Mouse (Mus musculus) lung, postnatal 10 days (tissue): ENCODE results near the gene Stxbp5l.
A peak's percentile ranks its signal among the peaks of the same experiment; 100 is the strongest.
"Not testable (repeated sequence)": the region's sequence is repeated elsewhere in the genome, so short reads cannot be mapped to it uniquely, and the experiment has no call there.

Experiments
- DNase-seq: peaks from one replicate; pipeline ENCODE4 v3.0.0; 2021

Gene Stxbp5l

DNA sequence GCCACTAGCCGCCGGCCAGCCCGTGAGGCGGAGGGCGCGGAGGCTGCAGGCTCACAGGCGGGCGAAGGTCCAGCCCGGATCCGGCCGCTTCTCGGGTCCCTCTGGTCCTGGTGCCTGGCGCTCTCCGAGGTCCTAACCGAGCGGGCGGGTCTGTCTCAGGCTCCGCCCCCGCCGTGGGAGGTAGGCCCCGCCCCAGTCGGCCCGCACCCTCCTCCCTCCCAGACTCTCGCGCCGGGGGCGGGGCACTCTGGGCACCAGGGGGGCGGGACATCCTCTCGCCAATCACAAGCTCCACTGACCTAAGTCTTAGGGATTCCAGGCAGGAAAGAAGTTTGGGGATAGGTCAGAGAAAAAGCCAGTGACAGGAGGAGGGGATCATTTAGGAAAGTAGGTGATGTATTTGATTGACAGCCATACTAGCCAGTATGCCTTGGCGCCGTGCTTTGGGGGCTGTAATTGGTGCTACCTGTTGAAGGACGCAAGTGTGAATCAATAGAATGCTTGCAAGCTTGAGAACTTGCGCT lies at the start of gene Stxbp5l:
Gene Stxbp5l (minus strand): TSS at position 142 of the 524 bp plus-strand sequence.
- DNase-seq: peak; percentile 86

GRCm38 (mm10) chr16:37433418-37434204 lies 48.8 kb upstream of the Stxbp5l start:
- DNase-seq: peak; percentile 11

GRCm38 (mm10) chr16:37425434-37425833 lies 40.7 kb upstream of the Stxbp5l start:
- no peak for DNase-seq

DNA sequence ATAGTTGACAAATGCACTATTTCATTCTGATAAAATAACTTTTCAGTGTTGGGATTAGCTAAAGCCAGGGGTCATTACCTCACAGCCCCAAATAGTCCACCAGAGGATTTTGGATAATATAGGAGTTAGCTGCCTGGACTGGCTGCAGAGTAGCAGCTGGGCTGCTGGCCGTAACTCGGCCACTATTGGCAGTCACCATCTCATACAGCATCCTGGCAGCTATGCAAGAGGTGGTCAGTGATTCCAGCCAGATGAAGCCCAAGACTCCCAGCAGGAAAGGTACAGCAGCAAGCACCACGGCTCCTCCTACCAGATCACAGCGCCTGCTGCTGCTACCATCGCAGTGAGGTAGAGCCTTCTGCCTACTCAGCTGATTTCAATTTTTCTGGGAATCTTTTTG lies 38.1 kb upstream of the Stxbp5l start:
- DNase-seq: no peak

- no peak for DNase-seq
Observed at GRCm38 (mm10) chr16:37421851-37422250, 37.1 kb upstream of the Stxbp5l start.

- no peak for DNase-seq
Observed at GRCm38 (mm10) chr16:37420512-37420911, 35.8 kb upstream of the Stxbp5l start.

DNA sequence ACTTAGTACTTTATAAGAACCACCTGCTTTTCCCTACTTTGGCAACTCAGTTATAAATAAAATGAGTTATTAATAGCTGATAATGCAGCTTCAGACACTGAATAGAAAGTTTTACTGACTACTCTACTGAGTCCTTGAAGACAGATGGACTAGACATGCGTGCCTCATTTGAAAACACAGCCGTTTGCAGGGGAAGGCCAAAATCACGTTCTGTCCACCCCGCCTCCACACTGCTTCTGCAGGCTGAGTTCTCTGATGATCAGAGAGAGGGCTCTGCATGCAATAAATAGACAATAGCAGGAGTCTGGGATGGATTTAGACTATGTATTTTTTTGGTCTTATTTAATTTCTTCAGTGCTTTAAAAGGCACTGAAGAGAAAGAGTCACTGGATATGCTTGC lies 20.8 kb upstream of the Stxbp5l start:
- no peak for DNase-seq

- DNase-seq: no peak
Observed at GRCm38 (mm10) chr16:37404922-37405321, 20.2 kb upstream of the Stxbp5l start.

GRCm38 (mm10) chr16:37389964-37390363 lies 5.2 kb upstream of the Stxbp5l start:
- no peak for DNase-seq

GRCm38 (mm10) chr16:37389201-37389905 lies 4.6 kb upstream of the Stxbp5l start:
- no peak for DNase-seq

DNA sequence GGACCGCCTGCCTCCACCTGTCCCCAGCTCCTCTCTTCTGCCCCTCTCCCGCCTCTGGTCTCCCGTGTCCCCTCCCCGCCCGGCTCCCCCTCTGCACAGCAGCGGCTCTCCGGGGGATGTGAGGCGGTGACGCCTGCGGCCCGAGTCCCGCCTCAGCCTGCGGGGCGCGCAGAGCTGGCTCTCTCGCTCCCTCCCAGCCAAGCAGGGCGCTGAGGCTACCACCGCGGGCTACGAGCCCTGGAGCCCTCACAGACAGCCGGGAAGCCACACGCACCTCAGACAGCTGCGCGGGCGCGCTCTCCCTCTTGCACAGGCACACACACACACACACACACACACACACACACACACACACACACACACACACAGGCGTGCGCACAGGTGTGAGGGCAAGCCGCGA lies 393 bp downstream of the Stxbp5l start:
- no peak for DNase-seq

- no peak for DNase-seq
Observed at GRCm38 (mm10) chr16:37383426-37383825, 1.3 kb downstream of the Stxbp5l start.

DNA sequence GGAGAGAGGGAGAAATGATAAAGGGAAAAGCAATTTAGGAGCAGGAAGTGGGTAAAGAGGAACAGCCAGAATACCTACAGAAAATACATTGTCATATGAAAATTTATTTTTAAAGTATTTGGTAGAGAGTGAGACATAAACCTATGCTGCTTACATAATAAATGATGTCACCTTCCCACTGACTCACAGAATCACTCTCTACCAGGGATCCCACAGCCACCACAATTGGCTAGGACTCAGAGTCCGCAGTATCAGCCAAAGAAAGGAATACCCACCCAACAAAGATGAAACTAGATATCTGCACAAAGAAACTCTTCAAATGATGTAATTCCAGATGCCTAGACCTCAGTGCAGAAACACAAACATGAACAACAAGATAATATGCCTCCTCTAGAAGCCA lies 12.0 kb downstream of the Stxbp5l start:
- no peak for DNase-seq

GRCm38 (mm10) chr16:37367426-37367825 lies 17.3 kb downstream of the Stxbp5l start:
- DNase-seq: no peak

GRCm38 (mm10) chr16:37363958-37364357 lies 20.8 kb downstream of the Stxbp5l start:
- no peak for DNase-seq

GRCm38 (mm10) chr16:37355621-37356020 lies 29.1 kb downstream of the Stxbp5l start:
- no peak for DNase-seq

DNA sequence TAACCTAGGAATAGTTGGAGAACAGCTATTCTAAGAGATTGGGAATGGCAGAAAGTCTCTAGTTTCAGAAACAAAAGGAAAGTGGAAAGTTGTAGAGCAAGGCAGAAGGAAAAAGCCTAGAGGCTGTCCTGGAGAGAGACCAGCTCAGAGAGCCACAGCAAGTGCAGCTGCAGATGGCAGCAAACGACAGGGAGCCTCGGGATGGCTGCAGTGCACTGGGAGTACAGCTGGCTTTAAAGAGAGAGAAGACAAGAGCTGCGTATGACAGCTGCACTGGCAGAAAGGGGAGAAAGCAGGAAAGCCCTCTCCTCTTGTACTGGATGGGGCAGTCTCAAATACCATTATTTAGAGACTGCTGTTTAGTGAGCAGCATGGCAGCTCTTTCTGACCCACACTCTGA lies 37.7 kb downstream of the Stxbp5l start:
- peak; percentile 14 for DNase-seq

DNA sequence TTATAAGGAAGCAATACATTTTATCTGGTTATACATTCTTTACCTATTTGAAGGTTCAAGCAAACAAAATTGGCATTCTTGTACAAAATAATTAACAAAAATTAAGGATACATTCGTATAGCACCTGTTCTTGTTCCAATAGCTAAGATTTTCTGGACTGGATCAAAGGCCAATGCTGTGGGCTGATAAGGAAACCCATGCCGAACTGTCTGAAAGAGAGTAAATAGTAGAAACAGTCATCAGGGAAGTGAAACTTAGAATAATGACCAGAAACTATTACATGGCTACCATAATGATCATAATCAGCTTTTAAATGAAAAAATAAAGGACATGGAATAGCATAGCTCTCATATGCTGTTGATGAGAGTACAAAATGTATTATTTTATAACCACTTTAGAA lies 39.8 kb downstream of the Stxbp5l start:
- DNase-seq: no peak

- not testable (repeated sequence) for DNase-seq
Observed at GRCm38 (mm10) chr16:37341446-37341845, 43.3 kb downstream of the Stxbp5l start.

DNA sequence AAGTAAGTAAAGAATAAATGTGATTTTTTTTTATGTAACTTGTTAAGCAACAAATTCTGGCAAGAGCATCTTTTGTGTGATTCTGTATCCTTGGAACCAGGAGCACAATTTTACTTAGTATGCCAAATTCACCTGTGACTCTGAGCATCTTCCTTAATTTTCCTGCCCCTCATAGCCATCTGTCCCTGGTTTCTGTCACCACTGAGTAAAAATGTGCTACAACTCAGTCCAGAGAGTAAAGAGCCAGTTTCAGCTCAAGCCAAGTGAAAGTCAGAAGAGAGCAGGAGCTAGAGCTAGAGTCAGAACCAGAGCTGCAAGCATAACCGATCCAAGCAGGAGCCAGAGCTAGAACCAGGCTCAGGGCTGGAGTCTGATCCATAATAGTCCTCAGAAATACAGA lies 46.6 kb downstream of the Stxbp5l start:
- no peak for DNase-seq

DNA sequence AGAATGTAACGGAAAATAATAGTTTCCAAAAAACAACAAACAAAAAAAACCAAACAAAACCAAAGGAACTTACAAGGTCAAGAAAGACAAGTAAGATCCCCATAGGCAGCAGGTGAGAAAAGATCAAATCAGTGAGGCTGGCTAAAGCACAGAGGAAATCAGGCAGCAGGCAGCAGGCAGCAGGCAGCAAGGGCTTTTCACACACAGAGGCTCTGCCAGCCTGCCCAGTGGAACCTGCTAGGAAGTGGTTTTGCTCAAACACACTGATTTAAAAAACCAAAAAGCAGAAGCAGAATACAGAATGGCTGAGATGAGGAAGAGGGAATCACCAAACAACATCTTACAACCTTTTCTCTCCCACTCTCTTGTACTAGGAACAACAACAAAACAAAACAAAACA lies 47.2 kb downstream of the Stxbp5l start:
- no peak for DNase-seq

GRCm38 (mm10) chr16:37304441-37304840 lies 80.3 kb downstream of the Stxbp5l start:
- no peak for DNase-seq

GRCm38 (mm10) chr16:37292593-37292992 lies 92.2 kb downstream of the Stxbp5l start:
- peak; percentile 5 for DNase-seq

GRCm38 (mm10) chr16:37280206-37280605 lies 104.6 kb downstream of the Stxbp5l start:
- DNase-seq: no peak
